Mouse (Mus musculus) stomach, embryonic 16.5 days (tissue): Measurements from ENCODE around the gene Sgpp2. TPM values are rescaled to one million over a fixed set of nuclear protein-coding genes. Genes with fewer than 3 reads are reported as not detected.
A peak's percentile ranks its signal among the peaks of the same experiment; 100 is the strongest.

Experiments used
- ATAC-seq: fragments of 200-750 bp; cut with Nextera tagmentation; 2 replicates; pipeline ENCODE4 v1.8.0; 2017; ENCODE audit warnings: moderate number of reproducible peaks, moderate TSS enrichment; ENCODE audit not compliant: insufficient read depth, low FRiP score
- H3K27ac ChIP-seq: fragments of 300-500 bp; sonication (generic); 2 replicates; pipeline ENCODE4 v1.5.1; 2014; ENCODE audit warnings: low read length
- H3K27me3 ChIP-seq: fragments of 300-500 bp; sonication (generic); 2 replicates; pipeline ENCODE4 v1.6.1; 2014; ENCODE audit warnings: low read length, control low read depth, mixed read lengths; ENCODE audit not compliant: control insufficient read depth, insufficient read depth
- H3K36me3 ChIP-seq: fragments of 300-500 bp; sonication (generic); 2 replicates; pipeline ENCODE4 v1.6.1; 2014; ENCODE audit warnings: low read length; ENCODE audit not compliant: control insufficient read depth, insufficient read depth
- H3K4me1 ChIP-seq: fragments of 300-500 bp; sonication (generic); 2 replicates; pipeline ENCODE4 v1.6.1; 2014; ENCODE audit warnings: low read length, control low read depth, mixed read lengths; ENCODE audit not compliant: control insufficient read depth, insufficient read depth
- H3K4me2 ChIP-seq: fragments of 300-500 bp; sonication (generic); 2 replicates; pipeline ENCODE4 v1.6.1; 2014; ENCODE audit warnings: low read depth, low read length, mixed read lengths
- H3K4me3 ChIP-seq: fragments of 300-500 bp; sonication (generic); replicated peaks from 2 replicates; pipeline ENCODE4 v1.5.1; 2014; ENCODE audit warnings: mild to moderate bottlenecking, low read length
- H3K9ac ChIP-seq: fragments of 300-500 bp; sonication (generic); 2 replicates; pipeline ENCODE4 v1.6.1; 2014; ENCODE audit warnings: low read length
- H3K9me3 ChIP-seq: fragments of 300-500 bp; sonication (generic); replicated peaks from 2 replicates; pipeline ENCODE4 v1.6.1; 2016; ENCODE audit warnings: low read length, control low read depth; ENCODE audit not compliant: control insufficient read depth
- WGBS: fragments of 180-500 bp; shearing (Covaris S2); extraction: QIAGEN DNeasy Blood & Tissue Kit; methylation state at CpG from one replicate; pipeline ENCODE4 v1.1.7; 2014; 5-methylcytosine and 5-hydroxymethylcytosine counted together
- polyA plus RNA-seq: library from polyadenylated mRNA; unstranded; fragments of >200 nt; fragmentation: Nextera tagmentation; extraction: Ambion mirVana; gene quantifications from 2 replicates; pipeline ENCODE4 v1.2.1, GENCODE M21; 2015

The Sgpp2 gene
- polyA plus RNA-seq, 1 experiment from 2014 or later, result 22.7 TPM

GRCm38 (mm10) chr1:78440716-78441115, 130.6 kb downstream of the Sgpp2 start:
- no peak overlapping the region for H3K9ac ChIP-seq
- no peak overlapping the region for H3K27ac ChIP-seq
- ATAC-seq, result no peak
- 85% methylated on average over 8 of the region's 8 CpGs for WGBS
- H3K36me3 ChIP-seq, result peaks cover 23% of the 10 kb centered on the region
- H3K4me1 ChIP-seq, result peaks cover 4% of the 10 kb centered on the region
- H3K4me3 ChIP-seq, result no peak overlapping the region
- H3K27me3 ChIP-seq, result no peaks in the 10 kb centered on the region
- H3K9me3 ChIP-seq, result no peaks in the 10 kb centered on the region
- no peak overlapping the region for H3K4me2 ChIP-seq

GRCm38 (mm10) chr1:78443056-78443455, 132.9 kb downstream of the Sgpp2 start:
- 90% methylated on average over 7 of the region's 7 CpGs for WGBS
- Histone ChIP-seq H3K4me1 (no peaks in the 10 kb centered on the region), H3K36me3 (peaks cover 23% of the 10 kb centered on the region), H3K27me3 (no peaks in the 10 kb centered on the region), H3K9me3 (no peaks in the 10 kb centered on the region), H3K9ac (no peak overlapping the region), H3K4me3 (no peak overlapping the region), H3K27ac (no peak overlapping the region), H3K4me2 (no peak overlapping the region)
- no peak for ATAC-seq

- H3K4me3 ChIP-seq, result no peak overlapping the region
- H3K9ac ChIP-seq, result no peak overlapping the region
- no peak for ATAC-seq
- H3K27me3 ChIP-seq, result no peaks in the 10 kb centered on the region
- no peak overlapping the region for H3K27ac ChIP-seq
- no peak overlapping the region for H3K4me2 ChIP-seq
- 64% methylated on average over 8 of the region's 8 CpGs for WGBS
- H3K9me3 ChIP-seq, result no peaks in the 10 kb centered on the region
- peaks cover 16% of the 10 kb centered on the region; the same call in 1 of the 2 replicates for H3K36me3 ChIP-seq
- no peaks in the 10 kb centered on the region for H3K4me1 ChIP-seq
Measured at GRCm38 (mm10) chr1:78446232-78446631, 136.1 kb downstream of the Sgpp2 start.

DNA sequence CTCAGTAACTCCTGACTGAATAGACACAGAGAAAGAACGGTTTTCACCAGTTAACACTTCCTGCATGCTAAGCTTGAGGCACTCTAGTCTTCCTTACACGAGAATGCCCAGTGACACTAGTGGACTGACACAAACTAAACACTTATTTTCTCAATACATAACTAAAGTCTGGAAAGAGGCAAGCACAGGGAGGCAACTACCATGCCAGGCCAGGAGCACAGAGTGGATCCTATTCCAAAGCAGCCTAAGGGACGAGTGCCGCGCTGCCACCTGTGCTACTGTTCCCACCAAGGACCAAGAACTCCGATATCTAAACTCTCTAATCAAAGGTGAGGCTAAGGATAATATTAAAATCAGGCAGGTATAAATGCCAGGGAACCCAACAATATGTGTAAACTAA, 136.6 kb downstream of the Sgpp2 start:
- Histone ChIP-seq H3K27me3 (no peaks in the 10 kb centered on the region), H3K4me2 (no peak overlapping the region), H3K4me1 (no peaks in the 10 kb centered on the region), H3K9ac (no peak overlapping the region), H3K4me3 (no peak overlapping the region), H3K27ac (no peak overlapping the region), H3K36me3 (peaks cover 16% of the 10 kb centered on the region; the same call in 1 of the 2 replicates), H3K9me3 (no peaks in the 10 kb centered on the region)
- 89% methylated on average over 6 of the region's 6 CpGs for WGBS
- no peak for ATAC-seq

- peaks cover 8% of the 10 kb centered on the region; the same call in 1 of the 2 replicates for H3K36me3 ChIP-seq
- 62% methylated on average over 1 of the region's 1 CpGs for WGBS
- no peaks in the 10 kb centered on the region for H3K27me3 ChIP-seq
- H3K4me3 ChIP-seq, result no peak overlapping the region
- no peaks in the 10 kb centered on the region for H3K4me1 ChIP-seq
- no peaks in the 10 kb centered on the region for H3K9me3 ChIP-seq
- no peak overlapping the region for H3K4me2 ChIP-seq
- ATAC-seq, result peak; percentile 85
- H3K9ac ChIP-seq, result no peak overlapping the region
- peak overlapping the region; percentile 37; the same call in 1 of the 2 replicates for H3K27ac ChIP-seq
Measured at GRCm38 (mm10) chr1:78448091-78448490, 137.9 kb downstream of the Sgpp2 start.

DNA sequence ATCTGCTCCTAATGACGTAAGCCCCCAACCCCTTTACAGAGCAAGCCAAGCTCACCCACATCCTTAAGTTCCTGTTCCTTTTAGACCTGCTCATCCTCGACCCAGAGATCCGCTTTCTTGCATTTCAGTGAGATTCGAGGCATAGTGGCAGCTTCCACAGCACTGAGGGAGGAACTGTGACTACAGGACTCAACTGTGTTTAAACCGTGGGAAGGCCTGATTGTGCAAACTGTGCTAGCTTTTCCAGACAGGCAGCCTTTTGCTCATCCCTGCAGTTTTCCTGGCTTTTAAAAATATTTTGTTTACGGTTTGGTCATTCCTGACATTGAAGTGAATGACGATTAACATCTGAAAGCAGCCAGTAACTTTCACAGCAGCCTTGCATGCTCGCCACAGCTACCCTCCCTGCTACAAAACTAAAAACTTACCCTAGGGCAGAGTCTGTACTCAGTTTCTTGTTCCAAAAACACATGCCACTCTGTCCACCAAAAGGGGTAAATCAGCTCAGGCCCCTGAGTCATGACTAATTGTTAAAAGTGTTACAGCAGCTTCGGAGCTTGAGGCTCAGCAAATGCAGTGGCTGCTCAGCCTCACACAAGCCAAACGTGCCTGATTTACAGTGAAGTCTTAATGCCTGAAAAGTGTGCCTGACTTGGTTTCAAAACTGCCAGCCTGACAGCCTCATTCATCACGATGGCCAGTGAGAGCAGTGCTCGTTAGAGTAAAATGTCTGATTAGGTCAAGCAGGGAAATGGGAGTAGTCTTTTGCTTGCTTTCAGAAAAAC, 141.1 kb downstream of the Sgpp2 start:
- Histone ChIP-seq H3K9me3 (no peaks in the 10 kb centered on the region), H3K4me1 (no peaks in the 10 kb centered on the region), H3K4me3 (no peak overlapping the region), H3K27me3 (no peaks in the 10 kb centered on the region), H3K9ac (no peak overlapping the region), H3K27ac (no peak overlapping the region), H3K36me3 (no peaks in the 10 kb centered on the region; the same call in 1 of the 2 replicates), H3K4me2 (no peak overlapping the region)
- 74% methylated on average over 12 of the region's 12 CpGs for WGBS
- ATAC-seq, result no peak

GRCm38 (mm10) chr1:78452544-78452943, 142.4 kb downstream of the Sgpp2 start:
- peaks cover 4% of the 10 kb centered on the region; the same call in 1 of the 2 replicates for H3K36me3 ChIP-seq
- no peak overlapping the region for H3K4me3 ChIP-seq
- WGBS, result 93% methylated on average over 6 of the region's 6 CpGs
- no peaks in the 10 kb centered on the region for H3K4me1 ChIP-seq
- H3K27ac ChIP-seq, result no peak overlapping the region
- H3K9ac ChIP-seq, result no peak overlapping the region
- H3K9me3 ChIP-seq, result no peaks in the 10 kb centered on the region
- no peak for ATAC-seq
- no peaks in the 10 kb centered on the region for H3K27me3 ChIP-seq
- no peak overlapping the region for H3K4me2 ChIP-seq

- Histone ChIP-seq H3K4me3 (no peak overlapping the region), H3K9me3 (no peaks in the 10 kb centered on the region), H3K27ac (no peak overlapping the region), H3K4me1 (no peaks in the 10 kb centered on the region), H3K27me3 (no peaks in the 10 kb centered on the region), H3K36me3 (peaks cover 4% of the 10 kb centered on the region; the same call in 1 of the 2 replicates), H3K9ac (no peak overlapping the region), H3K4me2 (no peak overlapping the region)
- 92% methylated on average over 8 of the region's 8 CpGs for WGBS
- no peak for ATAC-seq
Measured at GRCm38 (mm10) chr1:78453886-78454285, 143.7 kb downstream of the Sgpp2 start.

DNA sequence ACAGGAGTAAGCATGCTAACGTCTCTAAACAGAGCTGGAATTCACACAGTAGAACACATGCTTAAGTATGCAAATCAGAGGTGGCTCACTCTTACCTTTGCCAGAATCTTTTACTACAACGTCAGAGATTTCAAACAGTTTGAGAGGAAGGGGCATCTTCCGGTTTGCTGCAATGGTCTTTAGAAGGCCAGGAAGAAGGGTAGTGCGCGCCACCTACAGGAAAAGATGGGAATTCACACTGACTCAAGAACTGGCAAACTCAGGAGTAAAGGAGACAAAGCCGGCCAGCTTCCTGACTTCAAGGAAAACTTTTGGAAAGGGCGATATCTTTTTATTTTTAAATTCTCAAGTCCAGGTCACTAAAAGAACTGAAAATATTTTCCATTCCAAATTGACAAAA, 144.5 kb downstream of the Sgpp2 start:
- H3K9ac ChIP-seq, result no peak overlapping the region
- no peak overlapping the region for H3K4me3 ChIP-seq
- ATAC-seq, result no peak
- no peaks in the 10 kb centered on the region for H3K27me3 ChIP-seq
- WGBS, result 34% methylated on average over 7 of the region's 7 CpGs
- no peaks in the 10 kb centered on the region for H3K4me1 ChIP-seq
- no peak overlapping the region for H3K27ac ChIP-seq
- no peak overlapping the region for H3K4me2 ChIP-seq
- H3K36me3 ChIP-seq, result peaks cover 4% of the 10 kb centered on the region; the same call in 1 of the 2 replicates
- no peaks in the 10 kb centered on the region for H3K9me3 ChIP-seq
